Mouse (Mus musculus) heart, adult 8-10 months (tissue): Measurements from ENCODE around the gene Ubald1. TPM values are rescaled to one million over a fixed set of nuclear protein-coding genes. Genes with fewer than 3 reads are reported as not detected.

ENCODE experiments used
- DNase-seq: peaks from one replicate; pipeline ENCODE4 v3.0.0; 2022; ENCODE audit warnings: low spot score
- total RNA-seq, 4 experiments: library from RNA; stranded (reverse); gene quantifications; 2 replicates each; pipeline ENCODE4 v1.2.4; 2022

Ubald1 gene
- total RNA-seq, 4 experiments from 2014 or later, result 14.6 to 20.6 (median 19.2) TPM

DNA sequence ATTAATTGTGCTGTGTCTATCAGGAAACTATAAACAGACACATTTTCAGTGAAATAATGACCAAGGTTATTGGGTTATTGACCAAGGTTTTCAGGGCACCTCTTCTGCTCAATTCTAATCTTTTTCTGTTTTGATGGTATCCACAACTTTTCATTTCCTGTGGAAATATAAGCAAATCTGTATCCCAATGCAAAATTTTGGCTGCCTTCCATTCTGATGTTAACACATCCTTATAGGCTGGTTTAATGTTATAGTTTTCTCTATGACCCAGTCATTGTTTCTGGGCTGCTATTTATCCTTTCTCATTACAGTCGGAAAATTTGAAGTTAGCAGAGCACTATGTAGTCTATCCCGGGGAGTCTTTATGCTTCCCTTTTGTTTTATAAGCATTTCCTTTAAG is 19.6 kb upstream of the Ubald1 start:
- DNase-seq, result no peak

DNA sequence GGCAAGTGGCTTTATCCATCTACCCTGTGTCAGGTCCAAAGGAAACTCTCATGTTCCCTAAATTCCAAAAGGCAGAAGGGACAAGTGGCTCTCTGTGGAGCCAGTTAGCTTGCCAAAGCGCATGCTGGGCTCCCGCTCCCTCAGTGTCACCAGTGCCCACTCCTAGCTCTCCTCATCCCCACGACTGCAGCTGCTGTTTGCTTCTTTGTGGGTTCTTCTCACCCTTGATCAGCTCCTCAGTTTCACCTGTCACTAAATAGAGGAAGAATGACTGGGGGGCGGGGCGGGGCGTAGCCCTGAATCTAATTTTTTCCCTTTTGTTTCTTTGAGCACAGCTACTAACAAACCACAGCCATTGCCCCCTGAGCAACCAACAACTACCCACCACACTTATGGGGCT is 18.8 kb upstream of the Ubald1 start:
- DNase-seq, result no peak

DNA sequence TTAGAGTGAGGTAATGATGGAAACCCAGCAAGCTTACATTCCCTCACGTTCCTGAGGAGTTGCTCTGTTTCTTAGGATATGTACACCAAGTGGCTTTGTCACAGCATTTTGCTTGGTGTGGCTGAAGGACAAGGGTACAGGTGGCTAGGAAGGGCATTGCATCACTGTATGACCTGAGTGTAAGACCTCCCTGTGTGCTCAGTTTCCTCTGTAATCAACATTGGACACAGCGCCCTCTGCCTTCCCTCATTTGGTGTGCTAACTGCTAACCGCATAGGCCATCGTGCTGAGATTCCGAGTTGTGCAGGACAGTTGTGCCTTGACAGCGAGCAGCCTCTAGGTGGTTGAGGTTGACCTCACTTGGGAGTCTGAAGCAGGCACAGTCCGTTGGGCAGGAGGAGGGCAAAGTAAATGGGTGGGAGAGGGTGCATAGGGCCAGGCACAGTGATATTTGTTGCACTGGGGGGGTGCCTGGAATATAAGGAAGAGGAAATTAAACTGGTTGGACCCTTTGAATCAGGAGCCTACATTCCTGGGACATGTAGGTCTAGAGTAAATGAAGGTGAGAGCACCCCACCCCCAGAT is 17.1 kb upstream of the Ubald1 start:
- DNase-seq, result no peak

DNA sequence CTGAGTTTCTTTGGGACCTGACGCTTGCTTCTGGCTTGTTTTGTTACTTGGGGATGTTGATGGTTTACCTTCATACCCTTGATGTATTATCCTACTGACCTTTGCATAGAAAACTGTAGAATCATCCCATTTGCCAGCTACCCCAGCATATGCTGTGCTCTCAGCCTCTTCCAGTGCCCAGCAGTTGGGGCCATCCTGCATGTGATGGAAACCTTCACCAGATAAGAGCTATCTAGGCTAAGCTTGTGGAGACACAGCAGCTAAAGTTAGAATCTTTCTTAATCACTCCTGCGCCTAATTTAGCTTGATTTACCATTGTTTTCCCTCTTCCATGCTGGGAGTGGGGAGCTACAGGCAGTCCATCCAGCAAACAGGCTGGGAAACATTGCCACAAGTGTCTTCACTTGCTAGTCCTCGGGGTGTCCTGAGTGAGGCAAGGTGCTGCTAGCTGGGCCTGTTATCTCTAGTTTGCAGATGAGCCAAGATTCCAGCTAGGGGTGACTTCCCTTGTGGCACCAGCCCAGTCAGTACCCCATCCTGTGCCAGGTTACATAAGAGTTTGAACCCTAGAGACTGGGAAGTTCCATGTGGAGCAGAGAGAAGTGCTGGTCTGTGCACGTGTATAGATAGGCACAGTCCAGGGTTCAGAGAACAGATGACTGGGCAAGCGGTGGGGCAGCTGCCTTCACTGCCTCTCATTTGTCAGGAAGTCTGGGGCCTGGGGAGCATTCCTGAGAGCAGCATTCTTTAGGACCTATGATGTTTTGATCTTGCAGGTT is 16.3 kb upstream of the Ubald1 start:
- DNase-seq, result peak; percentile 69

DNA sequence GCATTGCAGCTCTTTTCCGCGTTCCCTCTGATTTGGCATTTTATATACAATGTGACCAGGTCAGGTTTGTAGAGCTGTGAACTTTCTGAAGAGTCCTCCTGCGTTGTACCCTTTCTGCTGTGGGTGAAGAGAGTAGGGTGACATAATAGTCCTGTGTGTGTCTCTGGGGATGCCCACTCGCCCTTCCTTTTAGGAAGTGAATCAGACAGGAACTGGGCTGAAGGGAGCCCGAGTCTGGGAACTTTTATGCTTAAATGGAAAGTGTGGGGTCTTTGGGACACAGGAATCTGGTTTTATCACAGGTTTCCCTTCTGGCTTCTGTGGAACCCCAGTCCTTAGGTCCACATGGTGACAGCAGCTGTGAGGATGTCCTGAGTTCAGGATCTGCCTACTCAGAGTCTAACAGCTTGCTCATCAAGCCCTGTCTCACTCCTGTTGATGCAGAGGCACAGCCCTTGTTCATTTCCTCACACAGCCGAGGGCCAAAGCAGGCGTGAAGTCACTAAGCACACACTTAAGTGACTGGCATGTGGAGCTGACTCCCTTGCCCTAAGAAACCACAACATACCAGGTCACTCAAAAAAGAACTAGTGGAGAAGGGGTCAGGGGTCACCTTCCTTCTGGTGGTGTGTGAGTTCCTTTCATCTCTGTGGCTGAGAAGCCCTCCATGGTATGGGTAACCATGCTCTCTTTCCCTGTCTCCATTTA is 14.2 kb upstream of the Ubald1 start:
- DNase-seq, result no peak

DNA sequence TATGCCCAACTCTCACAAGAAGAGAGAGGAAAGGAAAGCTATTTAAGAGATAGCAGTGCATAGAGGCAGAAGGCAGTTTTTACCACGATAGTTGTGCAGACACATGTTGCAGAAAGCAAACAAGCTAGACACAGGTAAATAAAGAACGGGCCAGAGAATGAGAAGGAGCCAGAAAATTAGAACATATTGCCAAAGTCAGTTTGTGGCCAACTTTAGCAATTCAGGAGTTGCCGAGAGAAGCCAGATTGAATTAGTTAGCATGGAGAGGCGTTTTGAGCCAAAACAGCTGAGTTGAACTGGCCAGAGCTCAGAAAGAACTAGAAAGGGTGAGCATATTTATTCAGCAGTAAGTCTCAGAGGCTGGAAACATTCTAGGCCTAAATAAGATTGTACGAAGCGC is 12.1 kb upstream of the Ubald1 start:
- DNase-seq, result no peak

DNA sequence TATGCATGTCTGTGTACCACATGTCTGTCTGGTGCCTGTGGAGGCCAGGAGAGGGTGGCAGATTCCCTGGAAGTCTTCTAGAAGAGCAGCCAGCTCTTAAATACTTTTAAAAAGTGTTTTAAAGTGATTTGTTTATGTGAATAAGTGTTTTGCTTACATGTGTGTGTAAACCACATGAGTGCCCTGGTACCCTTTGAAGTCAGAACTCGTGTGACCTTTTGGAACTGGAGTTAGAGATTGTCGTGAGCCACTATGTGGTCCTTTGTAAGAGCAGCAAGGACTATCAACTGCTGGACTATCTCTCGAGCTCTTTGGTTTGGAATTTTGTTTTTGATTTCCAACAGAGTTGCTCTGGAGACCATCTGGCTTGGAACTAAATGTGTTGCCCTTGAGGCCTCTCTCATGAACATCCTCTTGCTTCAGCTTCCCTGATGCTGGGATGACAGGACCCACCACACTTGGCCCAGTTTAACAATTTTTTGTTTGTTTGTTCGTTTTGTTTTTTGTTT is 10.1 kb upstream of the Ubald1 start:
- DNase-seq, result peak; percentile 56

DNA sequence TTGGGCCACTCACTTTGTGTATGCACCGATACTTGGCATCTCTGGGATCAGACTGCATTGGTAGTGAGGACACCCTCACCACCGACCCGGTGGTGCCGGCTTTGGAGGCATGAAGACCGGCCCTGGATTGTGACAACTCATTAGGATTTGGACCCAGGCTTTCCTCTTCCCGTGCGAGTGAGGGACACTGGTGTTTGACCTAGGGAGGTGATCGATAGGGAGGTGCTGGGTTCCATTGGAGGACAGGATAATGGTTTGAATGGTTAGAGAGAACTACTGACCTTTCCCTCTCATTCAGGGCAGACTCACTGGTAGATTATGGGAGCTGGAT is 6.5 kb upstream of the Ubald1 start:
- DNase-seq, result no peak

DNA sequence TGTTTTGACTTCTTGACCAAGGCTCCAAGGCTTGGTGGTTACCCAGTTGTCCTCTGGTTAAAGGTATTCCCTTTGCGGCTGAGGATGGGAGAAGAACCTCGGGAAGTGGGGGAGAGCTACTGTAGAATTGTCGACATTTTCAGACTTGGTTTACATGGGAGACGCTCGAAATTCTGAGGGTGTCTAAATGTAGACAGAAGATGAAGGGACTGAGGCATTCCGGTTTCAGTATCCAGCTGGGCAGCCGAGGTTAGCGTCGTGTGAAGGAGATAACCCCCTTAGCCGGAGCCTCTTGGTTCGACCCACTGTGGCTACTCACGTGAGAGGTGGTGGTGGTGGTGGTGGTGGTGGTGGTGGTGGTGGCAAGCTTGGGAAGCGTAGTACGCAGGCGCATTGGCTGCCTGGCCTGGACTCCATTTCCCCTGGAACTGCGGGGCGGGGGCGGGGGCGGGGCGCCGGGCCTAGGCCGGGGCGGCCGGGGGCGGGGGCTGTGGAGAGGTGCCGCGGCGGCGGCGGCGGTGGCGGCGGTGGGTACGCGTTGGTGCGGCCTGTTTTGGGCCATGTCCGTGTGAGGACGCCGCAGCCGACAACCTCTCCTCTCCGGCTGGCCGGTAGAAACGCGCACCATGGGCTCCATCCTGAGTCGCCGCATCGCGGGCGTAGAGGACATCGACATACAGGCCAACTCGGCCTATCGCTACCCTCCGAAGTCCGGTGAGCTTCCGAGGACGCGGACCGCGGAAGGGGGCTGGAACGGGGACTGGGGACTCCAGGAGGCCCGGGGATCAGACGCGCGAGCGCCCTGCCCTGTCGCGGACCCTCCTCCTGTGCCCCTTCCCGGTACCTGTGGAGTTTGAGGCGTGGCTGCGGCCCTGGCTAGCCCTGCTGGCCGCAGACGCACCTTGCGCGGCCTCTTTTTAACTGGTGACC is 5.9 kb upstream of the Ubald1 start, which contains the start of gene Mgrn1:
TSS of gene Mgrn1 (plus strand) at position 490 of the 930 bp plus-strand sequence.
- peak; percentile 80 for DNase-seq

DNA sequence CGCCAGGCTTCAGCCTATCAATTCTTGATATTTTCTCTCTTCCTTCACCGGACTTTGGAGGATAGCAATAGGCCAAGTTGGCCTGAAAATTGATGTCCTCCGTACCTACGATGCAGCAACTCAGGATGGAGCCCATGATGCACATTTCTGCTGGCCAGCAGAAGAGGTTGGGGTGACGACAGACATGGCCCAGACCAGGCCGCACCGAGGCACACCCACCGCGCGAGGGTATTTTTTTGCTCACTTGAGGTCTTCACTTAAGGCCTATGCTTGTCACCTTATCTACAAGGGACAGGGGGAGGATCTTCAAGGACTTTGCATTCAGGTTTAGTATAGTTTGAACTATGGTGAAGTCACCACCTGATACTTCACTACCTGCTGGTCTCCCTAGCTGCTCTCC is 4.8 kb upstream of the Ubald1 start:
- no peak for DNase-seq

DNA sequence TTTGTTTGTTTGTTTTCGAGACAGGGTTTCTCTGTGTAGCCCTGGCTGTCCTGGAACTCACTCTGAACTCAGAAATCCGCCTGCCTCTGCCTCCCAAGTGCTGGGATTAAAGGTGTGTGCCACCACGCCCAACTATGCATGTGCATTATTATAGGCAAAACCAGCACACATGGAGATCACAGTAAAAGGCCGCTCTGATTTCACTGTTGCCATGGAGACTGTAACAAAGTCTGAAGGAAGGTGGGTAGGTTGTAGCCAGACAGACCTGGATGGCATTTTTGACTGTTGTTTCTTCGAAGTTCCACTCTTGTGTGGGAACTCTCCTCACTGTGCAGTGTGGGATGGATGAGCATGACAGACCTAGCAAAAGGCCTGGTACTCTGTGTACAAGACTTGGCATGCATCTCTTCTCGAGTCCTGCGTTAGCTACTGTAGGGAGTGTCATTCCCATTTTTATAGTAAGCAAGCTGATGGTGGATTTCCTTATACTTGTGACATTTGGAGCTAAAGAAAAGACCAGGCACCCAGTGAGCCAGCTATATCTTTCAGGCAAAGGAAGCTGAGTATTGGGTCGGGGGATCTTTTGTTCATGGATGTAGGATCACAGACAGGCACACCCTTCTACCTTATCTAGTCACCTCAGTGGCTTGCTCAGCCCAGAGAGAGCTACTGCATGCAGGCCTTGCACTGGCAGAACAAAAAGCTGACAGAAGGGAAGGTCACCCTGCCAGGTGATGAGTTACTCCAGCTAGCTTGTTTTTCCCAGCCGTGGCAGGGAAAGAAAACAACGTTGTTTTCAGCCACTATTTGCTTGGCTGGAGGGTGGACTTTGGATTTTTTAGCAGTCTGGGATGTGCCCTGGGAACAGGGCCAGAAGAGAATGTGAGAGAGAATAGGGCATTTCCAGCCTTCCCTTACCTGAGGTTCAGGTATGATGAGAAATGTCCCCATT is 1.6 kb upstream of the Ubald1 start:
- no peak for DNase-seq

DNA sequence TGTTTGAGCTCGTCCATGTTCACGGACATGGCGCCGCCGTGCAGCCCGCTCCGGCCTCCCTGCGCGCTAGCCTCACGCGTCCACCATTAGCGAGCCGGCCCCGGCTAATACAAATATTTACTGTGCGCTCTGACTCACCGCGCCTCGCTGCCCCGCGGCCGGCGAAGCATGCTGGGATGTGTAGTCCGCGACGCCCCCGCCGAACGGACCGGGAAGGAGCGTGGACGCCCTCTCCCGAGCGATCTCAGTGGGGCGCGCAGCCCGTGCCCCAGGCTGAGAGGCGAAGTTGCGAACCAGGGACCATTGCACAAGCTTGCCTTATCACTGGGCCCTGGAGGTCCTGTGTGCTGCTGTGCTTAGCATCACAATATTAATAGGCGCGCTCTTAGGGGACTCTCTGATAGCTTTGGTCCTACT is 399 bp downstream of the Ubald1 start:
- DNase-seq, result peak; percentile 89

DNA sequence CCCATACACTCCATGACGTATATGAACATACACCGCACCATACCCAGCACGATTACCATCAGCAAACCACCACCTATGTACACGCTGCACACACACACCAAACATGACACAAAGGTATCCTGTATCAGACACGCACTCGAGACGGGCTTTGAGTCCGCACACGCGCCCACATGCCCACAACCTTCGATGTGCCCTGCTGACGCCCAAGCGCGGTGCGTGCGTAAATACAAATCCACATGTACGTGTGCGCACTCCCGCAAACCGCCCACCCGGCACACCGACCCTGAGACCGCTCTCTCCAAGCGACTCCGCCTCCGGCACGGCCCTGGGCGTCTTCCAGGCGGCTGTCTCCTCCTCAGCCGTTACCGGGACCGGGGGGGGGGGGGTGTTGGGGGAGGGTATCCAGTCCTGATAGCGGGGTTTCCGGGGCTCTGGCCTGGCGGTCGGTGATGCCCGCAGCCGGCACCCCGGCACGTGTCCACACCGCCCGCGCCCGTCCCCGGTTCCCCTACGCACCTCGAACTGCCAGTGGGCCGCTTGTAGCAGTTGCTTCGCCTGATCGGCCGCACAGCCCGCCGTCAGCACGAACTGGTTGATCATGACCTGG is 911 bp downstream of the Ubald1 start:
- DNase-seq, result no peak

DNA sequence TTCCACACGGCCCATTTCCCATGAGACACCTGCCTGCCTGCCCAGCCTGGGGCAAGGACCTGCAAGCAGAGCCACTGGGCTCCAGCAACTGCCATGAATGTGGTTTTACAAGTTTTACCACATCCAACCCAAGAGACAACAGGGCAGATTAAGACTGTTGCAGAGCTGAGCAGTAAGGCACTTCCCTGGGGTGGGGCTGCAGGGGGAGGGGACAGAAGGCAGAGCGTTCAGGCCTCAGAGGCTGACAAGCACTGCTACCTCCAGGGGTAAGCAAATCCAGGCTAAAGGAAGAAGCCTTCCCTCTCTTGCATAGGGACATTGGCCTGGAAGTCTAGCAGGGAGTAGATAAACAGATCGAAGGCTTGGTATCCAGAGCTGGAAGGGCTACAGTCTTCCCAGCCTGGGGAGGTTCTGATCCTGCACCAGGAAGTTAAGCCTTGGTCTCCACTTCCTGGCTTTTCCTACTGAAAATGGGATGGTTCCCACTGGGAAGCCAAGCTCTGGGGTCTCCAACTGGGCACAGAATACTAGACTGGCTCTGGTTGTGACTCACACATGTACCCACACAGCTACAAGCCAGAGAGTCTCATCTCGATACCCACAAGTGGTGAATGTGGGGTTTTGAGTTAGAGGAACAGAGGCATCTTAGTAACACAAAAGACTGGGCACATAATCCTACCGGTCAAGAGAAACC is 1.8 kb downstream of the Ubald1 start:
- no peak for DNase-seq

DNA sequence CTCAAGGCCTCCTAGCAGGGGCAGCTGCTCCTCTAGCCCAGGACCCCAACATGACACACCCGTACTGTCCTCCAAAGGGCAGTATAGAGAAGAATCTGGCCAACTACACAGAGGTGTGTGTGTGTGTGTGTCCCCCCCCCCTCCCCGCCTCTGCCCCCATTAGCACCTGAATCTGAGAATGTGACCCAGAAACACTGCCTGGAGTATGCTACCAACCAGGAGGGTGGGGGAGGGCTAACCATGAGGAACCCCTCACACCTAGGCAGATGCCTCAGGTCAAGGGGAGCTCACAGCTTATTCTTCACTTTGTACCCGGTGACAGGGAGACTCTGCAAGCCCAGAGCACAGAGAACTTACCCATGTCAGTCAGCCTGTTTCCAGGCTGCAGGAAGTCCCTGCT is 2.4 kb downstream of the Ubald1 start:
- no peak for DNase-seq

DNA sequence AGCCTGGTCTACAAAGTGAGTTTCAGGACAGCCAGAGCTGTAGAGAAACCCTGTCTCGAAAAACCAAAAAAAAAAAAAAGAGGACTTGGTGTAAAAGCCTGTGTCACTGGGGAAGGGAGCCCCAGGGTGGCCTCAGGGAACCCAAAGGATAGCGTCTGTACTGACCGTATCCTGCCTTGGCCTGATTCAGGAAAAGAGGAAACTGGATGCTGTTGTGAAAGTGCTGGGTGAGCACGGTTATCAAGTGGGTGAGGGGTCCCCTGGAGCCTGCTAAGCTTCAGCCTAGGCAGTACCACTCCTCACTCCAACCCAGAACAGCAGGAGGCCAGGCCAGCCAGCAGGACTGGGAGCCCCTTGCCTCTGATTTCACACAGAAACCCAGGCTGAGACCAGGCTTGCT is 2.9 kb downstream of the Ubald1 start:
- no peak for DNase-seq

DNA sequence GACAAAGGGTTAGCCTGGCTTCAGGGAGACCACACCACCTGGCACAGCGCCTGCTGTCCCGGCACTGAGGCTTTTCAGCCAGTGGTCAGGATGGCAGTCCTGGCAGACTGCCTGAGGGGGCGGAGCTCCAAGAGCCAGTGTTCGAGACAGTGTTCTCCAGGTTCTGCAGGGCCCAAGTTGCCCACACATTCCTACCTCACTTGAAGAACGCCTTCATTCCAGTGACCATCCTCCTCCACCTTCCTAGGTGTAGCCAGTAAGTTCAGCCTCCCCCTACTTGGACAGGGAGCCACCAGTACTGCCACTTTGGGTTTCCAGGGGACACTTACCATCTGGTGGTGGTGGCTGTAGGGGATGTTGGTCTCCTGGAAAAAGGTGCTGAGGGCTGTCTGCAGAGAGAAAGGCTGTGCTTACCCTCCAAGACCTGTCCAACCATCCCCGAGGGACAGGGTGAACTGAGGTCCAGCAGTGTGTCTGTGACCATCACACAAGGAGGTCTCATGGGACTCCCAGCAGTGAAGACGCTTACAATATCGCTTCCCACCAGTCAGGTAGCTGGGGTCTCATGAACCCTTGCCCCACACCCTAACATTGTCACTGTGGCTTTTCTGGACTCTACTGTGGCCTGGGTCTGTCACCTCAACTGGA is 4.0 kb downstream of the Ubald1 start:
- DNase-seq, result no peak

DNA sequence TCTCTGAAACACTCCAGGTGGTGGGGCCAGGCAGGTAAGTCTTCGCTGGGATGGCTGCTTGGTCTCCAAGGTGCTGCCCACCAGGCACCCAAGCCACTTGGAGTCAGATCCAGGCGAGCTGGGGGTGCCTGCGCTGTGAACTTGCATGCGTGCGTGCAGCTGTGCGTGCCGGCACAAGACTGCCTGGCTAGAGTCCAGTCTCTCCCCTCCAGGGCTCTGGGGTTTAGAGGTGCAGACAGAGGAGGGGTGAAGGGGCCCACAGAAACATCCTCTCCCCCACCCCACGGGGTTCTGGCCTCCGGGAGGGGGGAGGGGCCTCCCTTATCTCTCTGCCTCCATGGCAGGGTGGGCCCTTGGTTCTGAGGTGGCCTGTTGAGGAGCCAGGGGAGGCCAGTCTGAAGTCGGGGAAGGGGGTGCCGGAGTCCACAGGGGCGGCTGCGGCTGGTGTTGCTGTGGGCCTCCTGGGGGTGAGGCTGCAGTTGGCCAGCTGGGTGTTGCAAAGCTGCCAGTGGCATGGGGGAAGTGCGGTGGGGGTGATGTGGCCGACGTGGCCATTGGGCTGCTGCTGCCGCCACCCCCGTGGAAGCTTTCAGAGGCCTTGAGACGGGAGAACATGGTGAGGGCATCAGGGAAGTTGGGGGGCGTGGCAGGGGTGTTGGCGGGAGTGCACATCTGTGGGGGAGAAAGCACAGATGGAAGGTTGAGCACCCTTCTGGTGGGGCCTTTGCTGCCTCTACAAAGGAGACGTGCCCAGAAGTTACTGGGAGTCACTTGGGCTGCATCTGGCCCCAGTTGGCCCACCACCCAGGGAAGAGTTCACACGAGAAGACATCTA is 4.7 kb downstream of the Ubald1 start:
- no peak for DNase-seq
